Mouse (Mus musculus) forebrain, embryonic 16.5 days (tissue): ENCODE data around the gene Cdca8. TPM values are rescaled to one million over a fixed set of nuclear protein-coding genes. Genes with fewer than 3 reads are reported as not detected.

Experiments
- polyA plus RNA-seq: library from polyadenylated mRNA; unstranded; fragments of >200 nt; fragmentation: Nextera tagmentation; extraction: Ambion mirVana; gene quantifications from 2 replicates; pipeline ENCODE4 v1.2.1, GENCODE M21; 2015

The Cdca8 gene
- polyA plus RNA-seq, 1 experiment from 2014 or later, result 70.0 TPM

Other genes starting within 250 kb of the Cdca8 start
- 42.1 and 48.3 TPM in 2 replicates for gene Utp11, start 245.7 kb downstream of the Cdca8 start, polyA plus RNA-seq
- 1.9 and 2.3 TPM in 2 replicates for gene Fhl3, start 238.6 kb downstream of the Cdca8 start, polyA plus RNA-seq
- 128 and 129 TPM in 2 replicates for gene Sf3a3, start 224.5 kb downstream of the Cdca8 start, polyA plus RNA-seq
- gene Inpp5b, start 197.5 kb downstream of the Cdca8 start, polyA plus RNA-seq, result 25.3 and 25.6 TPM in 2 replicates
- 12.1 and 14.9 TPM in 2 replicates for gene Mtf1, start 137.2 kb downstream of the Cdca8 start, polyA plus RNA-seq
- 50.3 and 51.2 TPM in 2 replicates for gene Yrdc, start 88.6 kb downstream of the Cdca8 start, polyA plus RNA-seq
- 65.1 and 75.2 TPM in 2 replicates for gene 1110065P20Rik, start 88.1 kb downstream of the Cdca8 start, polyA plus RNA-seq
- 8.3 and 11.0 TPM in 2 replicates for gene Maneal, start 77.1 kb downstream of the Cdca8 start, polyA plus RNA-seq
- gene Epha10, start 58.4 kb downstream of the Cdca8 start, polyA plus RNA-seq, result 1.2 and 2.7 TPM in 2 replicates
- 17.1 and 17.2 TPM in 2 replicates for gene 9930104L06Rik, start 2.3 kb downstream of the Cdca8 start, polyA plus RNA-seq
- gene Rspo1, start 47.1 kb upstream of the Cdca8 start, polyA plus RNA-seq, result 1.1 and 1.3 TPM in 2 replicates
- 101 and 107 TPM in 2 replicates for gene Gnl2, start 77.3 kb upstream of the Cdca8 start, polyA plus RNA-seq
- gene Dnali1, start 126.4 kb upstream of the Cdca8 start, polyA plus RNA-seq, result 0.41 and 0.51 TPM in 2 replicates
- 27.3 and 29.7 TPM in 2 replicates for gene Snip1, start 127.4 kb upstream of the Cdca8 start, polyA plus RNA-seq
- gene Meaf6, start 145.8 kb upstream of the Cdca8 start, polyA plus RNA-seq, result 148 and 154 TPM in 2 replicates
- 0.13 TPM in 1 of 2 replicates, not detected in the other for gene Zc3h12a, start 188.5 kb upstream of the Cdca8 start, polyA plus RNA-seq